In genomic region chr19:5561252-5561790, GRCm38 (mm10) we compare ENCODE assay signal across 9 mouse cellular contexts. TPM values are rescaled to one million over a fixed set of nuclear protein-coding genes. Genes with fewer than 3 reads are reported as not detected.
DNase-seq lines count a peak whose midpoint lies in the region; ATAC-seq and TF ChIP-seq lines count a peak whose summit lies in the region.
"Had no signal": no experiment of that assay in that cellular context is flagged by ENCODE, and none has a peak within 500 bp of the region (broad histone marks: within the 10 kb centered on the region; RNA-seq: fewer than 3 reads in every experiment).

No protein-coding gene starts in this region.

- peak overlapping the region; percentile 70 for H3K4me2 ChIP-seq in hindbrain, embryonic 16.5 days (ENCODE audit: low read length)
- H3K4me2 ChIP-seq in limb, embryonic 13.5 days (replicated peaks) = peak overlapping the region; percentile 81

- TF ChIP-seq CTCF in liver, adult 2 months (IDR thresholded peaks at IDR 0.05; ENCODE audit: low read depth, low read length) = no peak

- peaks cover 25% of the 10 kb centered on the region for H3K27me3 ChIP-seq in liver, adult 2 months (ENCODE audit: control insufficient read depth, insufficient read depth, low read length)
- peaks cover 67% of the 10 kb centered on the region for H3K27me3 ChIP-seq in hindbrain, embryonic 16.5 days (replicated peaks; ENCODE audit: control insufficient read depth, insufficient read depth, low read length)
- H3K27me3 ChIP-seq in limb, embryonic 13.5 days = peaks cover 99% of the 10 kb centered on the region

- no peaks in the 10 kb centered on the region for H3K79me2 ChIP-seq in liver, adult 2 months (ENCODE audit: control insufficient read depth, insufficient read depth, low read length)

- no peak for ATAC-seq in hindbrain, embryonic 16.5 days
- ATAC-seq in limb, embryonic 13.5 days (ENCODE audit: low FRiP score, low read depth) = no peak

- H3K36me3 ChIP-seq in liver, adult 2 months (ENCODE audit: control insufficient read depth, insufficient read depth, low read length) = no peaks in the 10 kb centered on the region
- no peaks in the 10 kb centered on the region for H3K36me3 ChIP-seq in hindbrain, embryonic 16.5 days (ENCODE audit: control insufficient read depth, insufficient read depth, low read length)
- H3K36me3 ChIP-seq in limb, embryonic 13.5 days = no peaks in the 10 kb centered on the region

- TF ChIP-seq POLR2A in liver, adult 2 months (IDR thresholded peaks at IDR 0.05; ENCODE audit: extremely low read depth, insufficient read depth, low read length) = no peak

- no peak overlapping the region for H3K9ac ChIP-seq in liver, adult 2 months (ENCODE audit: low read depth, low read length)
- H3K9ac ChIP-seq in hindbrain, embryonic 16.5 days (ENCODE audit: low read depth, low read length) = no peak overlapping the region
- H3K9ac ChIP-seq in limb, embryonic 13.5 days = peak overlapping the region; percentile 31; the same call in 1 of the 2 replicates

- H3K9me3 ChIP-seq in hindbrain, embryonic 16.5 days (ENCODE audit: control insufficient read depth, low read length) = no peaks in the 10 kb centered on the region
- H3K9me3 ChIP-seq in limb, embryonic 13.5 days = no peaks in the 10 kb centered on the region

- H3K4me3 ChIP-seq in liver, adult 2 months (ENCODE audit: insufficient read depth, low read depth, low read length) = no peak overlapping the region
- peak overlapping the region; percentile 40 for H3K4me3 ChIP-seq in hindbrain, embryonic 16.5 days (ENCODE audit: low read length)
- H3K4me3 ChIP-seq in limb, embryonic 13.5 days = peak overlapping the region; percentile 48

- 24% methylated on average over 10 of the region's 10 CpGs for WGBS in liver, adult 2 months
- WGBS in hindbrain, embryonic 16.5 days = 18% methylated on average over 10 of the region's 10 CpGs
- WGBS in limb, embryonic 13.5 days = 13% methylated on average over 10 of the region's 10 CpGs

- H3K4me1 ChIP-seq in liver, adult 2 months (ENCODE audit: control insufficient read depth, insufficient read depth, low read length) = peaks cover 6% of the 10 kb centered on the region
- peaks cover 15% of the 10 kb centered on the region for H3K4me1 ChIP-seq in hindbrain, embryonic 16.5 days (ENCODE audit: control insufficient read depth, insufficient read depth, low read depth, low read length)
- peaks cover 23% of the 10 kb centered on the region for H3K4me1 ChIP-seq in limb, embryonic 13.5 days

- H3K27ac ChIP-seq in liver, adult 2 months (replicated peaks; ENCODE audit: insufficient read depth, low read depth, low read length) = no peak overlapping the region
- no peak overlapping the region for H3K27ac ChIP-seq in hindbrain, embryonic 16.5 days (ENCODE audit: low read depth, low read length)
- no peak overlapping the region for H3K27ac ChIP-seq in limb, embryonic 13.5 days

- DNase-seq in liver, adult 2 months (ENCODE audit: extremely low read depth, low read depth, low spot score) = peak; percentile 5
- DNase-seq in liver = no peak
- DNase-seq in retina, postnatal 1 day = peak; percentile 20
- DNase-seq in gastrocnemius, adult 18-20 months (ENCODE audit: low spot score) = no peak
- no peak for DNase-seq in spleen, postnatal 36 days (ENCODE audit: low spot score in 2 of 2)
- DNase-seq in adipocyte (ENCODE audit: low spot score) = no peak

RNA-seq across cellular contexts. Expression of gene Ovol1, which starts 0.9 kb away (rescaled TPM):
- total RNA-seq in liver, adult 2 months (2014; rRNA removed) = not detected in 2 replicates
- polyA plus RNA-seq in liver, adult 2 months (2012; rRNA removed) = 0.12 TPM in 1 of 2 replicates, not detected in the other
- polyA plus RNA-seq in hindbrain, embryonic 16.5 days (2015; fragmentation: Nextera tagmentation; extraction: Ambion mirVana) = 0.11 and 0.20 TPM in 2 replicates
- 1.7 and 3.0 TPM in 2 replicates for polyA plus RNA-seq in limb, embryonic 13.5 days (2015; fragmentation: Nextera tagmentation; extraction: Ambion mirVana)
- total RNA-seq in gastrocnemius, adult 18-20 months (2021) = not detected
- total RNA-seq: hematopoietic stem cell, adult 5-6 weeks had no signal

RNA-seq across cellular contexts. Expression of gene Ap5b1, which starts 6.5 kb away (rescaled TPM):
- 2.7 and 2.8 TPM in 2 replicates for total RNA-seq in liver, adult 2 months (2014; rRNA removed)
- 3.4 and 5.3 TPM in 2 replicates for polyA plus RNA-seq in liver, adult 2 months (2012; rRNA removed)
- 3.4 and 3.5 TPM in 2 replicates for polyA plus RNA-seq in hindbrain, embryonic 16.5 days (2015; fragmentation: Nextera tagmentation; extraction: Ambion mirVana)
- polyA plus RNA-seq in limb, embryonic 13.5 days (2015; fragmentation: Nextera tagmentation; extraction: Ambion mirVana) = 2.3 and 2.7 TPM in 2 replicates
- total RNA-seq in gastrocnemius, adult 18-20 months (2021) = 1 to 10 TPM; 1.7 to 2.5 TPM

RNA-seq across cellular contexts. Expression of gene Rnaseh2c, which starts 40.4 kb away (rescaled TPM):
- 47.9 and 51.4 TPM in 2 replicates for total RNA-seq in liver, adult 2 months (2014; rRNA removed)
- polyA plus RNA-seq in liver, adult 2 months (2012; rRNA removed) = 56.3 and 58.0 TPM in 2 replicates
- 62.0 and 75.4 TPM in 2 replicates for polyA plus RNA-seq in hindbrain, embryonic 16.5 days (2015; fragmentation: Nextera tagmentation; extraction: Ambion mirVana)
- 143 and 144 TPM in 2 replicates for polyA plus RNA-seq in limb, embryonic 13.5 days (2015; fragmentation: Nextera tagmentation; extraction: Ambion mirVana)
- 10 to 100 TPM; 40.7 to 50.1 TPM for total RNA-seq in gastrocnemius, adult 18-20 months (2021)

RNA-seq across cellular contexts. Expression of gene Kat5, which starts 48.7 kb away (rescaled TPM):
- 15.9 and 16.8 TPM in 2 replicates for total RNA-seq in liver, adult 2 months (2014; rRNA removed)
- 23.0 and 23.6 TPM in 2 replicates for polyA plus RNA-seq in liver, adult 2 months (2012; rRNA removed)
- polyA plus RNA-seq in hindbrain, embryonic 16.5 days (2015; fragmentation: Nextera tagmentation; extraction: Ambion mirVana) = 63.3 and 70.6 TPM in 2 replicates
- 61.5 and 62.7 TPM in 2 replicates for polyA plus RNA-seq in limb, embryonic 13.5 days (2015; fragmentation: Nextera tagmentation; extraction: Ambion mirVana)
- total RNA-seq in gastrocnemius, adult 18-20 months (2021) = 10 to 100 TPM; 24.0 to 26.0 TPM

RNA-seq across cellular contexts. Expression of gene Snx32, which starts 51.0 kb away (rescaled TPM):
- total RNA-seq in liver, adult 2 months (2014; rRNA removed) = 1.6 and 1.8 TPM in 2 replicates
- polyA plus RNA-seq in liver, adult 2 months (2012; rRNA removed) = 4.1 and 4.5 TPM in 2 replicates
- 92.7 and 101 TPM in 2 replicates for polyA plus RNA-seq in hindbrain, embryonic 16.5 days (2015; fragmentation: Nextera tagmentation; extraction: Ambion mirVana)
- polyA plus RNA-seq in limb, embryonic 13.5 days (2015; fragmentation: Nextera tagmentation; extraction: Ambion mirVana) = 12.1 and 13.4 TPM in 2 replicates
- total RNA-seq in gastrocnemius, adult 18-20 months (2021) = 1 to 10 TPM; 5.5 to 5.8 TPM

Comparison
In these comparisons a context has a peak if more than half of its experiments do, and no peak if none do; other contexts are left out.
1. DNase-seq: peak in liver, adult 2 months (single experiment) and retina, postnatal 1 day (single experiment); none in liver (single experiment), gastrocnemius, adult 18-20 months (single experiment), spleen, postnatal 36 days (0 of 2) and adipocyte (single experiment).